Mouse (Mus musculus): ENCODE results near the gene Pde1b. TPM values are rescaled to one million over a fixed set of nuclear protein-coding genes. Genes with fewer than 3 reads are reported as not detected.

The Pde1b gene
- total and polyA plus RNA-seq, 3 experiments: 1.3 to 2.6 (median 1.9) TPM

DNA sequence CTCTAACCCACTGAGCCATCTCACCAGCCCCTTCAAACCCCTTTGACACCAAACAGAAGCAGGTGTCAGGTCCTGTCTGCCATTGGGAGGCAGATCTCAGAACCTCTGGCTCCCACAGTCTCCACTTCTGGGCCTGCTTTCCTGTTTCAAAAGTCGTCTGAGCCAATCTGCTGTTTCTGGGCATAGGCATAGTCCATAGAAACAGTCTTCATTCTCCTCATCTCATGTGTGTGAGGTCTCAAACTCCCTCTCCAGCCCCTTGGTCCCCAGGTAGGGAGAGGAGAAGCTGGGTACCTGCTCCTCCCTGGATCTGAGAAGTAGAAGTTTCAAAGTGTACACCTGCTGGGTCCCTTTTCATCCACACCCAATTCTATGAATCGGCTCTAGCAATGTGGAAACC lies 33.6 kb downstream of the Pde1b start:
- Histone ChIP-seq H3K4me1 (ENCODE audit: insufficient read depth, low read depth, low read length) (no peaks in the 10 kb centered on the region), H3K27me3 (ENCODE audit: insufficient read depth, low read length) (peaks cover 19% of the 10 kb centered on the region), H3K9me3 (replicated peaks) (no peaks in the 10 kb centered on the region), H3K4me3 (ENCODE audit: low read depth, low read length) (no peak overlapping the region), H3K36me3 (replicated peaks) (no peaks in the 10 kb centered on the region)
- ATAC-seq (ENCODE audit: extremely low read depth, insufficient number of reproducible peaks, low FRiP score, poor library complexity, severe bottlenecking): no peak
- TF ChIP-seq GATA1 (IDR thresholded peaks at IDR 0.05; ENCODE audit: borderline replicate concordance, low read length) (no peak), POLR2AphosphoS5 (IDR thresholded peaks at IDR 0.05; ENCODE audit: insufficient replicate concordance, low read depth, low read length) (no peak), CTCF (IDR thresholded peaks at IDR 0.05; ENCODE audit: low read depth, low read length) (no peak)
- DNase-seq (ENCODE audit: low spot score): no peak

GRCm38 (mm10) chr15:103537011-103537821 lies 34.4 kb downstream of the Pde1b start:
- no peak for TF ChIP-seq GATA2 (IDR thresholded peaks at IDR 0.05; ENCODE audit: borderline replicate concordance, low read depth, low read length)
- no peak for TF ChIP-seq TAL1 (conservative IDR thresholded peaks at IDR 0.05; ENCODE audit: low read depth, low read length)
- no peak for TF ChIP-seq CTCF (IDR thresholded peaks at IDR 0.05; ENCODE audit: low read depth, low read length)
- TF ChIP-seq POLR2AphosphoS5 (IDR thresholded peaks at IDR 0.05; ENCODE audit: insufficient replicate concordance, low read depth, low read length): no peak
- no peak for TF ChIP-seq GATA1 (IDR thresholded peaks at IDR 0.05; ENCODE audit: borderline replicate concordance, low read length)

GRCm38 (mm10) chr15:103537822-103538213 lies 35.0 kb downstream of the Pde1b start, which contains the start of gene Ppp1r1a:
Gene Ppp1r1a, minus strand, starts transcription at chr15:103538003.
- Histone ChIP-seq H3K4me1 (ENCODE audit: insufficient read depth, low read depth, low read length) (no peaks in the 10 kb centered on the region), H3K36me3 (replicated peaks) (no peaks in the 10 kb centered on the region), H3K9me3 (replicated peaks) (no peaks in the 10 kb centered on the region), H3K4me3 (ENCODE audit: low read depth, low read length) (no peak within 1 kb of the TSS), H3K27me3 (ENCODE audit: insufficient read depth, low read length) (peaks cover 19% of the 10 kb centered on the region)
- no peak for TF ChIP-seq GATA1 (IDR thresholded peaks at IDR 0.05; ENCODE audit: borderline replicate concordance, low read length)
- no peak for TF ChIP-seq POLR2AphosphoS5 (IDR thresholded peaks at IDR 0.05; ENCODE audit: insufficient replicate concordance, low read depth, low read length)
- TF ChIP-seq GATA2 (IDR thresholded peaks at IDR 0.05; ENCODE audit: borderline replicate concordance, low read depth, low read length): no peak
- TF ChIP-seq TAL1 (conservative IDR thresholded peaks at IDR 0.05; ENCODE audit: low read depth, low read length): no peak
- no peak for TF ChIP-seq CTCF (IDR thresholded peaks at IDR 0.05; ENCODE audit: low read depth, low read length)
- DNase-seq (ENCODE audit: low spot score) (no peak), ATAC-seq (ENCODE audit: extremely low read depth, insufficient number of reproducible peaks, low FRiP score, poor library complexity, severe bottlenecking) (no peak)

More at GRCm38 (mm10) chr15:103537011-103537821, 34.4 kb downstream of the Pde1b start:
- ATAC-seq (ENCODE audit: extremely low read depth, insufficient number of reproducible peaks, low FRiP score, poor library complexity, severe bottlenecking): no peak
- H3K4me3 ChIP-seq (ENCODE audit: low read depth, low read length): no peak overlapping the region
- H3K4me1 ChIP-seq (ENCODE audit: insufficient read depth, low read depth, low read length): no peaks in the 10 kb centered on the region
- no peaks in the 10 kb centered on the region for H3K36me3 ChIP-seq (replicated peaks)
- H3K9me3 ChIP-seq (replicated peaks): no peaks in the 10 kb centered on the region
- H3K27me3 ChIP-seq (ENCODE audit: insufficient read depth, low read length): peaks cover 19% of the 10 kb centered on the region
- DNase-seq (ENCODE audit: low spot score): no peak

GRCm38 (mm10) chr15:103539259-103539658 lies 36.4 kb downstream of the Pde1b start:
- no peak for ATAC-seq (ENCODE audit: extremely low read depth, insufficient number of reproducible peaks, low FRiP score, poor library complexity, severe bottlenecking)
- Histone ChIP-seq H3K27me3 (ENCODE audit: insufficient read depth, low read length) (peaks cover 19% of the 10 kb centered on the region), H3K9me3 (replicated peaks) (no peaks in the 10 kb centered on the region), H3K4me1 (ENCODE audit: insufficient read depth, low read depth, low read length) (no peaks in the 10 kb centered on the region), H3K4me3 (ENCODE audit: low read depth, low read length) (no peak overlapping the region), H3K36me3 (replicated peaks) (no peaks in the 10 kb centered on the region)
- no peak for DNase-seq (ENCODE audit: low spot score)
- TF ChIP-seq GATA2 (IDR thresholded peaks at IDR 0.05; ENCODE audit: borderline replicate concordance, low read depth, low read length) (no peak), GATA1 (IDR thresholded peaks at IDR 0.05; ENCODE audit: borderline replicate concordance, low read length) (no peak), CTCF (IDR thresholded peaks at IDR 0.05; ENCODE audit: low read depth, low read length) (no peak), TAL1 (conservative IDR thresholded peaks at IDR 0.05; ENCODE audit: low read depth, low read length) (no peak), POLR2AphosphoS5 (IDR thresholded peaks at IDR 0.05; ENCODE audit: insufficient replicate concordance, low read depth, low read length) (no peak)

DNA sequence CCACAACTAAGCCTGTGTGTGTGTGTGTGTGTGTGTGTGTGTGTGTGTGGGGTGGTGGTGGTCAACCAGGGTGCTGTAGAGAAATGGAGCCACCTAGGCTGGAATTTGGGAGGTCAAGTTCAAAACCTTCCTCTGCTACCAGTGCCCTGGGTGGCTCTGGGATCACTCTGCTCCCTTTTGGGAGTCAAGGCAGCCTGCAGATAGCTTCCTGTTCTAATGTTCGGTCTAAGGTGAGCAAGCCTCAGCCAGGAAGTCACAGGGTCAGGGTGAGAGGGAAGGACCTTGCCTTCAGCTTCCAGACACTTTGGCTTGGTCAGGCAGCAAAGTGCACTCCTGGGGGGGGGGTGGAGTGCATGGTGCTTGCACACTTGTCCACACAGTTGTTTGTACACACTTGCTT lies 37.8 kb downstream of the Pde1b start:
- Histone ChIP-seq H3K27me3 (ENCODE audit: insufficient read depth, low read length) (peaks cover 19% of the 10 kb centered on the region), H3K36me3 (replicated peaks) (no peaks in the 10 kb centered on the region), H3K4me1 (ENCODE audit: insufficient read depth, low read depth, low read length) (no peaks in the 10 kb centered on the region), H3K9me3 (replicated peaks) (no peaks in the 10 kb centered on the region), H3K4me3 (ENCODE audit: low read depth, low read length) (no peak overlapping the region)
- TF ChIP-seq TAL1 (conservative IDR thresholded peaks at IDR 0.05; ENCODE audit: low read depth, low read length) (no peak), GATA2 (IDR thresholded peaks at IDR 0.05; ENCODE audit: borderline replicate concordance, low read depth, low read length) (no peak), POLR2AphosphoS5 (IDR thresholded peaks at IDR 0.05; ENCODE audit: insufficient replicate concordance, low read depth, low read length) (no peak), GATA1 (IDR thresholded peaks at IDR 0.05; ENCODE audit: borderline replicate concordance, low read length) (no peak), CTCF (IDR thresholded peaks at IDR 0.05; ENCODE audit: low read depth, low read length) (no peak)
- no peak for ATAC-seq (ENCODE audit: extremely low read depth, insufficient number of reproducible peaks, low FRiP score, poor library complexity, severe bottlenecking)
- DNase-seq (ENCODE audit: low spot score): no peak

- ATAC-seq (ENCODE audit: extremely low read depth, insufficient number of reproducible peaks, low FRiP score, poor library complexity, severe bottlenecking) (no peak), DNase-seq (ENCODE audit: low spot score) (no peak)
- Histone ChIP-seq H3K4me1 (ENCODE audit: insufficient read depth, low read depth, low read length) (no peaks in the 10 kb centered on the region), H3K36me3 (replicated peaks) (no peaks in the 10 kb centered on the region), H3K27me3 (ENCODE audit: insufficient read depth, low read length) (peaks cover 10% of the 10 kb centered on the region), H3K9me3 (replicated peaks) (no peaks in the 10 kb centered on the region), H3K4me3 (ENCODE audit: low read depth, low read length) (no peak overlapping the region)
- TF ChIP-seq TAL1 (conservative IDR thresholded peaks at IDR 0.05; ENCODE audit: low read depth, low read length): no peak
- no peak for TF ChIP-seq GATA2 (IDR thresholded peaks at IDR 0.05; ENCODE audit: borderline replicate concordance, low read depth, low read length)
- no peak for TF ChIP-seq GATA1 (IDR thresholded peaks at IDR 0.05; ENCODE audit: borderline replicate concordance, low read length)
- no peak for TF ChIP-seq POLR2AphosphoS5 (IDR thresholded peaks at IDR 0.05; ENCODE audit: insufficient replicate concordance, low read depth, low read length)
- no peak for TF ChIP-seq CTCF (IDR thresholded peaks at IDR 0.05; ENCODE audit: low read depth, low read length)
Observed at GRCm38 (mm10) chr15:103542526-103542925, 39.7 kb downstream of the Pde1b start.

Data from G1E (cell line).